Mouse (Mus musculus): ENCODE measurements around the gene St3gal3. TPM values are rescaled to one million over a fixed set of nuclear protein-coding genes. Genes with fewer than 3 reads are reported as not detected.

St3gal3 gene
- polyA plus RNA-seq, 1 experiment from 2014 or later = 1.6 TPM

Other genes starting within 250 kb of the St3gal3 start
- gene Atp6v0b, start 247.6 kb downstream of the St3gal3 start, polyA plus RNA-seq (2015; fragmentation: Nextera tagmentation; extraction: Ambion mirVana) = 158 and 159 TPM in 2 replicates
- 9.8 and 10.5 TPM in 2 replicates for gene Dph2, start 242.9 kb downstream of the St3gal3 start, polyA plus RNA-seq (2015; fragmentation: Nextera tagmentation; extraction: Ambion mirVana)
- gene Ipo13, start 219.9 kb downstream of the St3gal3 start, polyA plus RNA-seq (2015; fragmentation: Nextera tagmentation; extraction: Ambion mirVana) = 22.5 and 25.9 TPM in 2 replicates
- gene Artn, start 205.2 kb downstream of the St3gal3 start, polyA plus RNA-seq (2015; fragmentation: Nextera tagmentation; extraction: Ambion mirVana) = 2.5 and 2.7 TPM in 2 replicates
- gene Kdm4a, start 45.1 kb upstream of the St3gal3 start, polyA plus RNA-seq (2015; fragmentation: Nextera tagmentation; extraction: Ambion mirVana) = 7.8 and 9.1 TPM in 2 replicates
- 7.9 and 9.5 TPM in 2 replicates for gene Ptprf, start 156.5 kb upstream of the St3gal3 start, polyA plus RNA-seq (2015; fragmentation: Nextera tagmentation; extraction: Ambion mirVana)